Mouse (Mus musculus): Measurements from ENCODE around the gene Zfp626. TPM values are rescaled to one million over a fixed set of nuclear protein-coding genes. Genes with fewer than 3 reads are reported as not detected.
"Not testable (repeated sequence)": the region's sequence is repeated elsewhere in the genome, so short reads cannot be mapped to it uniquely, and the experiment has no call there.

Zfp626 gene
- polyA plus RNA-seq, 1 experiment from 2014 or later, result 2.3 TPM

DNA sequence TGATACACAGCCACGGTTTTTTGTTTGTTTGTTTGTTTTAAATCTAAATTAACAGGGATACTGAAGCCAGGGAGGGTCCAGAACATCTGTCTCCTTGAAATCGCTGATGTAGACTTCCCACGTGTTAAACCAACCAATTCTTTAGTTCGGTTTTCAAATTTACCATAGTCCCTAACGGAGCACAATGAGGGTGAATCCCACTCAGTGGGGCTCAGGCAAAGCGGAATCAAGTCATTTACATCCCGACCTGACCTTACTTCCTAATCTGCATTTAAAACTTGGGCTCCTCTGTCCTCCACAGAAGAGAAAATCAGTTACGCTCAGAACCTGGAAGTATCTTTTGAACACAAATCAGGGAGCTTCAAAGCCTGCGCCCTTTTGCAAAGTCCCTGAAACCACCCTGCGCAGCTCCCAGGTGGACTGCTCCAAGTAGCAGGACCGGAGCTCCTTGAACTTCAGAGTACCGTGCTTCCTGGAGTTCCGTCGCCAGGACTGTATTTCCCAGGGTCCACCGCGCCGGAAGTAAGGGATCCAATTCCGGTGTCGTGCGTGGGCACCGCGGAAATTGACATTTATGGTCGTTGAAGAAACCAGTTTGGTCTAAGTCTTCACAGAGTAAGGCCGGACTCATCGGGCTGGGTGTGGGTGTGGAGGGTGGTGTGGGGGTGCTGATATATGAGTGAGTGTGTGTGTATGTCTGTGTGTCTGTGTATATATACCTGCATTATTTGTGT is 2.5 kb upstream of the Zfp626 start:
- ATAC-seq (replicated peaks; ENCODE audit: low FRiP score) (peak; percentile 90), DNase-seq (ENCODE audit: low spot score) (peak; percentile 76)
- Histone ChIP-seq H3K36me3 (ENCODE audit: control insufficient read depth, insufficient read depth, low read length) (peaks cover 3% of the 10 kb centered on the region; the same call in 1 of the 2 replicates), H3K27ac (ENCODE audit: low read depth, low read length) (peak overlapping the region; percentile 46; the same call in 1 of the 2 replicates), H3K4me2 (peak overlapping the region; percentile 82), H3K9me3 (ENCODE audit: control insufficient read depth, low read length) (no peaks in the 10 kb centered on the region), H3K4me1 (replicated peaks; ENCODE audit: control insufficient read depth, insufficient read depth, low read length) (peaks cover 5% of the 10 kb centered on the region; the same call in 1 of the 2 replicates), H3K9ac (ENCODE audit: low read depth, low read length) (peak overlapping the region; percentile 83), H3K4me3 (ENCODE audit: low read depth, low read length) (peak overlapping the region; percentile 79), H3K27me3 (replicated peaks; ENCODE audit: control insufficient read depth, insufficient read depth, low read length) (no peaks in the 10 kb centered on the region)
- WGBS, result under 1% methylated on average over 25 of the region's 25 CpGs

DNA sequence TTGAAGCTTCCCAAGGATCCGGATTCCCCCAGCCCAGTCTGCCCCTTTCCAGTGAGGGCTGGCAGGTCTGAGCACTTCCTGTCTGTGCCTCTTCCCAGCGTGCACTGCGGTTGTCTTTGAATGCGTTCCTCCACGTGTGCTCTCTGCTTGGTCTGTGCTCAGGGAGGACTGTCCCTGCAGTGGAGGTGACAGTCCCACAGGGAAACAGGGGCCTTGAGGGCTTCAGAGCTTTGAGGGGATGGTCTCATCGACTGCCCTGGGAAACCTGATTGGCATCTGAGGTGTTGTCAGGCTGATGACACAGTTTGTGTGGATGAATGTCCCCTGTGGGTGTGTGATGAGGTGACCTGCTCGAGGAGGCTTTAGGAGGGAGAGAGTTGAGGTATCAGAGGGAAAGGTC is 309 bp downstream of the Zfp626 start:
- not testable (repeated sequence) for H3K36me3 ChIP-seq (ENCODE audit: control insufficient read depth, insufficient read depth, low read length); H3K4me2 ChIP-seq; H3K4me3 ChIP-seq (ENCODE audit: low read depth, low read length); H3K27me3 ChIP-seq (replicated peaks; ENCODE audit: control insufficient read depth, insufficient read depth, low read length); H3K27ac ChIP-seq (ENCODE audit: low read depth, low read length); H3K9me3 ChIP-seq (ENCODE audit: control insufficient read depth, low read length); DNase-seq (ENCODE audit: low spot score); H3K9ac ChIP-seq (ENCODE audit: low read depth, low read length); ATAC-seq (replicated peaks; ENCODE audit: low FRiP score); H3K4me1 ChIP-seq (replicated peaks; ENCODE audit: control insufficient read depth, insufficient read depth, low read length)
- WGBS, result 80% methylated on average over 7 of the region's 7 CpGs

DNA sequence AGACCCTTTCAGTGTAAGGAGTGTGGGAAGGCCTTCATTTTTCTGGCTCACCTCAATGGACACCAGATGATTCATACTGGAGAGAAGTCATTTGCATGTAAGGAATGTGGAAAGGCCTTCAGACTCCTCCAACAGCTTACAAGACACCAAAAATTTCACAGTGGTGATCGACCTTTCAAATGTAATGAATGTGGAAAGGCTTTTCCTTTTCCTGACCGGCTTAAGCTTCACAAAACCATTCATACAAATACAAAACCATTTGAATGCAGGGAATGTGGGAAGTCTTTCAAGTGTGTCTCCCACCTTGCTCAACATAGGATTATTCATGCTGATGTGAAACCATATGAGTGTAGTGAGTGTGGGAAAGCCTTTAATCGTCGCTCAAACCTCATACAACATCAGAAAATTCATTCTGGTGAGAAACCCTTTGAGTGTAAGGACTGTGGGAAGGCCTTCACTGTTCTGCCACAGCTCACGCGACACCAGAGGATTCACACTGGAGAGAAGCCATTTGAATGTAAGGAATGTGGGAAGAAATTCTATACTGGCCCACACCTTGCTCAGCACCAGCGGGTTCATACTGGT is 11.6 kb downstream of the Zfp626 start:
- Histone ChIP-seq H3K4me2 (no peak overlapping the region), H3K27me3 (replicated peaks; ENCODE audit: control insufficient read depth, insufficient read depth, low read length) (no peaks in the 10 kb centered on the region), H3K4me1 (replicated peaks; ENCODE audit: control insufficient read depth, insufficient read depth, low read length) (no peaks in the 10 kb centered on the region), H3K27ac (ENCODE audit: low read depth, low read length) (no peak overlapping the region), H3K9ac (ENCODE audit: low read depth, low read length) (no peak overlapping the region), H3K4me3 (ENCODE audit: low read depth, low read length) (no peak overlapping the region), H3K36me3 (ENCODE audit: control insufficient read depth, insufficient read depth, low read length) (peaks cover 16% of the 10 kb centered on the region), H3K9me3 (ENCODE audit: control insufficient read depth, low read length) (no peaks in the 10 kb centered on the region)
- DNase-seq (ENCODE audit: low spot score), result no peak
- WGBS, result 95% methylated on average over 7 of the region's 7 CpGs
- ATAC-seq (replicated peaks; ENCODE audit: low FRiP score), result no peak

- no peak overlapping the region for H3K9ac ChIP-seq (ENCODE audit: low read depth, low read length)
- no peaks in the 10 kb centered on the region for H3K27me3 ChIP-seq (replicated peaks; ENCODE audit: control insufficient read depth, insufficient read depth, low read length)
- ATAC-seq (replicated peaks; ENCODE audit: low FRiP score), result no peak
- H3K9me3 ChIP-seq (ENCODE audit: control insufficient read depth, low read length), result peaks cover 5% of the 10 kb centered on the region; the same call in 1 of the 2 replicates
- no peak for DNase-seq (ENCODE audit: low spot score)
- H3K4me2 ChIP-seq, result no peak overlapping the region
- H3K4me1 ChIP-seq (replicated peaks; ENCODE audit: control insufficient read depth, insufficient read depth, low read length), result no peaks in the 10 kb centered on the region
- peaks cover 9% of the 10 kb centered on the region; the same call in 1 of the 2 replicates for H3K36me3 ChIP-seq (ENCODE audit: control insufficient read depth, insufficient read depth, low read length)
- no peak overlapping the region for H3K4me3 ChIP-seq (ENCODE audit: low read depth, low read length)
- no peak overlapping the region for H3K27ac ChIP-seq (ENCODE audit: low read depth, low read length)
These were observed 15.6 kb downstream of the Zfp626 start for GRCm38 (mm10) chr7:27822611-27823010.

DNA sequence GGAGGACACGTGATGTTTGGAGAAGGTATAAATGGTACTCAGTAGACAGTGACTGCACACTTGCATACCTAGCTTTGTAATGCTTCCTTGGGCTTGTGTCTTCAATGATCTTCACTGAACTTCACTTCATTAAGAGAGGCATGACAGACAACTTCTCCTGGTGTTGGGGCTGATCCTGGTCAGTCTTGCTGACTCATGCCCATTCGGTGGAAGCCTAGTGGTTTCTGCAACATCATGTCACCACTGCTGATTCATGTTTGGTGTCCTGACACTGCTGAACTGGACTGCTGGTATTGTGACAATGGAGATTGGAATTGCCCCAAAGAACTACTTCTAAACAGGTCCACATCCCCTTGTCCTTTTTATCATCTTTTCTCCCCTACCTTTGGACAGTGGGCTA is 27.1 kb downstream of the Zfp626 start:
- Histone ChIP-seq H3K4me2 (no peak overlapping the region), H3K27ac (ENCODE audit: low read depth, low read length) (no peak overlapping the region), H3K9me3 (ENCODE audit: control insufficient read depth, low read length) (no peaks in the 10 kb centered on the region), H3K9ac (ENCODE audit: low read depth, low read length) (no peak overlapping the region), H3K36me3 (ENCODE audit: control insufficient read depth, insufficient read depth, low read length) (no peaks in the 10 kb centered on the region), H3K27me3 (replicated peaks; ENCODE audit: control insufficient read depth, insufficient read depth, low read length) (no peaks in the 10 kb centered on the region), H3K4me1 (replicated peaks; ENCODE audit: control insufficient read depth, insufficient read depth, low read length) (no peaks in the 10 kb centered on the region), H3K4me3 (ENCODE audit: low read depth, low read length) (no peak overlapping the region)
- DNase-seq (ENCODE audit: low spot score) (no peak), ATAC-seq (replicated peaks; ENCODE audit: low FRiP score) (no peak)
- WGBS, result 78% methylated on average over 2 of the region's 2 CpGs

DNA sequence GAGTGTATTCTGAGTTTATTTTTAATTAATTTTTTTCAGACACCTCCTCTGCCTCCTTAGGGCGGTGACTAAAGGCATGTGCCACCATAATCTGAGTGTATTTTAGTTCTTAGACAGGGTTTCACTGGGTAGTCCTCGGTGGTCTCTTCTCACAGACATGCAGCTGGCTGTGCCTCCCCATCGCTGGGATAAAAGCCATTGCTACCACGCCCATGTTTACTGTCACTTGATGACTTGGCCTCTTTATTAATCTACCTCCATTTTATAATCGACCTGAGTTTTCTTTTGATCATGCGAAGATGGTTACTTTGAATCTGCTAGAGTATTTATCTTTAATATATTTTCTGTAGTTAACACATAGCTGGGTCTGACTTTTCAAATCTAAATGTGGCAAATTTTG is 30.9 kb downstream of the Zfp626 start:
- Histone ChIP-seq H3K9me3 (ENCODE audit: control insufficient read depth, low read length) (no peaks in the 10 kb centered on the region), H3K36me3 (ENCODE audit: control insufficient read depth, insufficient read depth, low read length) (no peaks in the 10 kb centered on the region), H3K27ac (ENCODE audit: low read depth, low read length) (0 out of 2 replicates have a peak overlapping the region, but pooled peaks have one; percentile 13), H3K27me3 (replicated peaks; ENCODE audit: control insufficient read depth, insufficient read depth, low read length) (no peaks in the 10 kb centered on the region), H3K4me3 (ENCODE audit: low read depth, low read length) (peak overlapping the region; percentile 64), H3K4me1 (replicated peaks; ENCODE audit: control insufficient read depth, insufficient read depth, low read length) (no peaks in the 10 kb centered on the region), H3K4me2 (peak overlapping the region; percentile 68), H3K9ac (ENCODE audit: low read depth, low read length) (peak overlapping the region; percentile 66)
- 26% methylated on average over 6 of the region's 6 CpGs for WGBS
- ATAC-seq (replicated peaks; ENCODE audit: low FRiP score) (peak; percentile 50; the same call in 1 of the 2 replicates), DNase-seq (ENCODE audit: low spot score) (no peak)

- 3% methylated on average over 33 of the region's 34 CpGs for WGBS
- peak within 1 kb of the TSS; percentile 66 for H3K9ac ChIP-seq (ENCODE audit: low read depth, low read length)
These were observed 31.6 kb downstream of the Zfp626 start, which contains the start of gene Zfp59 for GRCm38 (mm10) chr7:27838323-27839249. Zfp59 (plus strand) TSS chr7:27838607.

GRCm38 (mm10) chr7:27839596-27839995 is 32.6 kb downstream of the Zfp626 start:
- Histone ChIP-seq H3K27ac (ENCODE audit: low read depth, low read length) (no peak overlapping the region), H3K4me1 (replicated peaks; ENCODE audit: control insufficient read depth, insufficient read depth, low read length) (no peaks in the 10 kb centered on the region), H3K9me3 (ENCODE audit: control insufficient read depth, low read length) (no peaks in the 10 kb centered on the region), H3K9ac (ENCODE audit: low read depth, low read length) (no peak overlapping the region), H3K4me2 (peak overlapping the region; percentile 68; the same call in 1 of the 2 replicates), H3K27me3 (replicated peaks; ENCODE audit: control insufficient read depth, insufficient read depth, low read length) (no peaks in the 10 kb centered on the region), H3K36me3 (ENCODE audit: control insufficient read depth, insufficient read depth, low read length) (no peaks in the 10 kb centered on the region; the same call in 1 of the 2 replicates), H3K4me3 (ENCODE audit: low read depth, low read length) (no peak overlapping the region)
- DNase-seq (ENCODE audit: low spot score) (no peak), ATAC-seq (replicated peaks; ENCODE audit: low FRiP score) (no peak)
- 91% methylated on average over 7 of the region's 7 CpGs for WGBS

More at GRCm38 (mm10) chr7:27838323-27839249, 31.6 kb downstream of the Zfp626 start, which contains the start of gene Zfp59:
- H3K27me3 ChIP-seq (replicated peaks; ENCODE audit: control insufficient read depth, insufficient read depth, low read length), result no peaks in the 10 kb centered on the region
- DNase-seq (ENCODE audit: low spot score) (peak; percentile 82), ATAC-seq (replicated peaks; ENCODE audit: low FRiP score) (peak; percentile 96)
- H3K4me2 ChIP-seq, result peak within 1 kb of the TSS; percentile 68
- no peaks in the 10 kb centered on the region for H3K9me3 ChIP-seq (ENCODE audit: control insufficient read depth, low read length)
- H3K4me1 ChIP-seq (replicated peaks; ENCODE audit: control insufficient read depth, insufficient read depth, low read length), result no peaks in the 10 kb centered on the region
- no peaks in the 10 kb centered on the region for H3K36me3 ChIP-seq (ENCODE audit: control insufficient read depth, insufficient read depth, low read length)
- peak within 1 kb of the TSS; percentile 35; the same call in 1 of the 2 replicates for H3K27ac ChIP-seq (ENCODE audit: low read depth, low read length)
- peak within 1 kb of the TSS; percentile 64 for H3K4me3 ChIP-seq (ENCODE audit: low read depth, low read length)

Data from liver, embryonic 11.5 days (tissue).